Mouse (Mus musculus) layer of hippocampus, adult 2 months (tissue): ENCODE measurements around the gene Chd2. TPM values are rescaled to one million over a fixed set of nuclear protein-coding genes. Genes with fewer than 3 reads are reported as not detected.

ENCODE experiments used
- DNase-seq, 2 experiments: peaks; one replicate each; pipeline ENCODE4 v3.0.0; 2022; ENCODE audit warnings: low spot score in 2 of 2
- H3K27ac ChIP-seq: fragments of 200-600 bp; 2 replicates; pipeline ENCODE4 v1.8.1; 2022
- H3K4me3 ChIP-seq: fragments of 200-600 bp; 2 replicates; pipeline ENCODE4 v1.8.1; 2022; ENCODE audit warnings: mild to moderate bottlenecking
- CTCF ChIP-seq: fragments of 200-600 bp; conservative IDR thresholded peaks from 2 replicates; pipeline ENCODE4 v1.8.1; 2022; ENCODE audit warnings: antibody characterized with exemption, mild to moderate bottlenecking, moderate library complexity
- total RNA-seq, 2 experiments: library from RNA; stranded (reverse); gene quantifications; 2 replicates each; pipeline ENCODE4 v1.2.3; 2021

The Chd2 gene
- total RNA-seq, 2 experiments from 2014 or later: 57.1 to 58.3 TPM

DNA sequence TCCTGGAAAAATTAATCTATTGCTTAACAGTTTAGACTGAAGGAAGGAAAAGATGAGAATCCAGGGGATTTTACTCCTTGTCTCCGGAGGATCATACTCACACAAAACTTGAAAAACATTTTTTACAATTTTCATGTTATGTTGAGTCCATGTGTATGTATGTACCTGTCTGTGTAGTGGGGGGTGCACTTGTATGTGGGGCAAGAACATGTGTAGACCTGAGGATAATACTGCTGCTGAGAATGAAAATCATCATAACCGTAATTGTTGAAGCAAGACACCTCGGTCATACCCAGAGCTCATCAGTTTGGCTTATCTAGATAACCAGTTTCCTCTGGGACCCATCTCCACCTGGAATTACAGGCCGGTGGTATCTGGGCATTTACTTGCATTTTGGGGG, 3.4 kb upstream of the Chd2 start:
- DNase-seq: no peak
- TF ChIP-seq CTCF: no peak
- H3K27ac ChIP-seq: no peak overlapping the region
- no peak overlapping the region for H3K4me3 ChIP-seq

GRCm38 (mm10) chr7:73542131-73542853, 662 bp upstream of the Chd2 start:
- H3K27ac ChIP-seq: peak overlapping the region; percentile 97
- TF ChIP-seq CTCF: peak; percentile 67
- peak overlapping the region; percentile 63 for H3K4me3 ChIP-seq
- no peak for DNase-seq

GRCm38 (mm10) chr7:73541079-73541390, 595 bp downstream of the Chd2 start:
- no peak for DNase-seq
- TF ChIP-seq CTCF: no peak
- peak overlapping the region; percentile 97 for H3K27ac ChIP-seq

DNA sequence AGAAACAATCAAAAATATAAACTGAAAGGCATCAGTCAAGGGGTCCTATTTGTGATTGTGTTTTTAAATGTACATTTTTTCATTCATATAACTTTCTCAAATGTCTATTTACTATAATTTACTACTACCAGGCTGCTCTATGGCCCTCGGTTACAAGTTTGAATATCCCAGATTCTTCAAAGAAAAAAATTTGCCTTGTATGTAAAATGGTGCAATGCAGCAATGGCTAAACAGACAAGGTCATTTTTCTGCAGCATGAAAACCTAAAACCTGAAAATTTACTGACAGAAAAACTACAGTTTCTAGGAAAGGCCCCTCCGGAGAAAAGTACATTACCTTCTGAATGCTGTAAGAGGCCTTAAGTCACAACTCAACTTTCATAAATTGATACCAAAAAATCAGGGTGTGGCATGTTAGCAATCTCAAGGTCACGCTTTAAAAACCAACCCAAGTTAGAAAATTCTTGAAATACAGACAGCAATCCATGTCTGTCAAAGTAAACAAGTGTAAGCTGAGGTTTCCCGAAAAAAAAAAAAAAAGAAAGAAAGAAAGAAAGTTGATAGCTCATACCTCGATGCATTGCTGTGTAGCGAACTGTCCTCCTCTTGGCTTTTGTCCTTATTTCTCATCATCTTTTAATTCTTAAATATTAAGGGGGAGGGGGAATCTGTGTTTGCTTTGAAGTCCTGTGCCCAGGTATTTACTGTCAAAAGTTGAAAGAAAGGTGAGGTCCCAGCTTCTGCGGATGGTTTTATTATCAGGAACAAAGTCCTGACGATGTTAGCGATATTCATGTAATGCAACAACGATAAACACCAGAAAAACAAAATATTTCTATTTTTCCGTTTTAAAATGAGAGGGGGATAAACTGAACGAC, 1.2 kb downstream of the Chd2 start:
- no peak for DNase-seq
- TF ChIP-seq CTCF: no peak
- Histone ChIP-seq H3K27ac (peak overlapping the region; percentile 97), H3K4me3 (peak overlapping the region; percentile 63)

More at GRCm38 (mm10) chr7:73541079-73541390, 595 bp downstream of the Chd2 start:
- peak overlapping the region; percentile 63 for H3K4me3 ChIP-seq

- Histone ChIP-seq H3K27ac (peak overlapping the region; percentile 97), H3K4me3 (peak overlapping the region; percentile 63)
- no peak for DNase-seq
- no peak for TF ChIP-seq CTCF
Measured at GRCm38 (mm10) chr7:73539116-73539682, 2.4 kb downstream of the Chd2 start.

GRCm38 (mm10) chr7:73538424-73539079, 3.1 kb downstream of the Chd2 start:
- peak overlapping the region; percentile 97 for H3K27ac ChIP-seq
- H3K4me3 ChIP-seq: peak overlapping the region; percentile 63
- DNase-seq: no peak
- peak; percentile 45 for TF ChIP-seq CTCF

GRCm38 (mm10) chr7:73537634-73538423, 3.8 kb downstream of the Chd2 start:
- Histone ChIP-seq H3K4me3 (peak overlapping the region; percentile 65), H3K27ac (peak overlapping the region; percentile 97)
- DNase-seq: peak; percentile 100
- TF ChIP-seq CTCF: no peak

GRCm38 (mm10) chr7:73537228-73537627, 4.4 kb downstream of the Chd2 start:
- DNase-seq: no peak
- peak overlapping the region; percentile 93 for H3K27ac ChIP-seq
- TF ChIP-seq CTCF: no peak
- H3K4me3 ChIP-seq: peak overlapping the region; percentile 65

- Histone ChIP-seq H3K27ac (peak overlapping the region; percentile 93), H3K4me3 (peak overlapping the region; percentile 65)
- no peak for DNase-seq
- TF ChIP-seq CTCF: no peak
Measured at GRCm38 (mm10) chr7:73536579-73536978, 5.1 kb downstream of the Chd2 start.

DNA sequence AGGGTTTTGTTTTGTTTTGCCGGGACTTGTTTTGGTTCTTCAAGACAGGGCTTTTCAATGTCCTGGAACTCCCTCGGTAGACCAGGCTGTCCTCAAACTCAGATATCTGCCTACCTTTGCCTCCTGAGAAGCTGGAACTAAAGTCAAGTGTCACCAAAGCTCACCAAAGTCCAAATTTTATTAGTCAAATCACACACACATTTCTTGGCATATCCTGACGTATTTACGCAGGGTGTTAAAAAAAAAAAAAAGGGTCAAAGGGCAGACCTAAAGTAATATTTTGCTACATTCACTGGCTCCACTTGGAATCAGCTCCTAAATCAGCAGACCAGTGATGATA, 5.8 kb downstream of the Chd2 start:
- no peak for TF ChIP-seq CTCF
- Histone ChIP-seq H3K4me3 (no peak overlapping the region), H3K27ac (peak overlapping the region; percentile 93)
- no peak for DNase-seq

DNA sequence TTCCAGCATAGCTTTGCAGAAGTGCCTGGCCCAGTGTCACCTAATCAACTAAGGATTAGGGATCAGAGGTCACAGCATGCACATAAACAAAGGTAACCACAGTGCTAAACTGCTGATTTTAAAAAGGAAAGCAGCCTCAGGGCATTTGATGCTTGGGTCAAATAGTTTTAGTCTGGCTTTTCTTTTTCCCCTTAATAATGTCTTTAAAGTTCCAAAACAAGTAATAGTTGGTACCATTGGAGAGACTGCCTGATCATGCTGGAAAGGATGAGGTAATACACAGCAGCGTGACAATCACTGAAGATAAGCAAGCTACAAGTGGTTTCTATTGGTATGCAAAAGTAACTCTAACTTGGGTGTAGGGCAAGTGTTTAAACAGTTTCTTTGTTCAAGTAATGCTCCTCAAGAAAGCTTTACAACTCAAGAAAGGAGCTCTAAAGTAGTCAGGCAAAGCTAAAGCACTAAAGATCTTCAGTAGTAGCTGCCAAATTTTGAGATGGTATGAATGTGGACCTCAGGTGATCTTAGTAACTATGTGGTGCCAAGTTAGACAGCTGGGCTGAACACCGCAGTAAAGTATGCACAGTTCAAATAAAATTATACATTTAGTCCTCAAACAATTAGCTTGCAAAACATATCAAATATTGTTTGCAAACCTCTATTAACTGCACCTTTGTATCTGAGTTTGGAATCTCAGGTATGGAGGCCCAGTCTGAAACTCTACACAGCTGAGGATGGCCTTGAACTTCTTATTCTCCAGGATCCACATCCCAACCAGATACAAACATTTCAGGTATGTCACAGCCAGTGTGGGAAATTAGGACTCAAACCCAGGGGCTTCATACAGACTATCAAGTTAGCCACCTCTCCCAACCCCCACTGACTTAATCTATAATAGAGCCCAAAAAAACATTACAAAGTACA, 6.4 kb downstream of the Chd2 start:
- DNase-seq: no peak
- no peak overlapping the region for H3K4me3 ChIP-seq
- no peak for TF ChIP-seq CTCF
- peak overlapping the region; percentile 93 for H3K27ac ChIP-seq
